Mouse (Mus musculus): ENCODE measurements at regions not wholly inside any gene's neighbourhood (a gene's known extent, or its start where the extent isn't known, plus 50 kb on each side); places are given as distances from the start of the nearest gene placed in this dataset.

DNA sequence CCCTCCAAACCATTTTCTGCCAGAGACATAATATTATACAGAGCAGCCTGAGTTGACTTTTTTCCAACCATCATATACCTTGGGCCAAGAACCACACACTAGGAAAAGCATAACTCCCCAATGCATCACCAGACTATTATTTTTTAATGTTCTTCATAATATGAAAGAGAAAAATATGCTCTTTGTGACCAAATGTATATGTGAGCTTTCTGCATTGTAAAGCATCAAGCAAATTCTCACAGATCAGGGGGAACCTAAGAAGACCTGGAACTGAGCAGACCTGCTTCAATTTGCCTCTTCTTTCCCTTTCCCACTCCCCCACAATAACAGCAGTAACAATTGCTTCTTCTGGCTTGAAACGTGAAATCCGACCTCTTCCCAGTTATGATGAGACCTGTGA is 407.6 kb downstream of the Atp6ap1l start:
- DNase-seq (ENCODE audit: low read depth): peak; percentile 29

DNA sequence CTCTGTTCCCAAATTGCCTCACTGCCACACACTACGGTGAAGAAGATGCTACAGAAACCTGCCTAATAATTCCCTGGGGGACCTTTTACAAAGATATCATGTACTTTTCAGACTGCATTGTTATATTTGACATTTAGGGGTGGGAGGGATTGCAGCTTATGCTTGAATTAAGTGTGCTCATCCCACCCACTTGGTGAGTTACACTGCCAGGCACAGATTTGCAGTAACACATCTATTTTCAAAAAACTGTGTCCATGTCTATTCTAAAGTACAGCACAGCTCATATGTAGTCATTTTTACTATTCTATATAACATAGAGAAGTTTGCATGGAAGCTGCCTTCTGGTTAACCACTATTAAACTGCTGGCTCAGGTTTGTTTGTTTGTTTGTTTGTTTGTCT is 404.3 kb upstream of the Xrcc4 start:
- no peak for DNase-seq (ENCODE audit: low read depth)

GRCm38 (mm10) chr13:90490991-90491951 is 401.9 kb upstream of the Xrcc4 start:
- DNase-seq (ENCODE audit: low read depth): no peak

- no peak for DNase-seq (ENCODE audit: low read depth)
These were observed 391.1 kb upstream of the Xrcc4 start for GRCm38 (mm10) chr13:90480484-90480883.

- DNase-seq (ENCODE audit: low read depth): no peak
These were observed 387.5 kb upstream of the Xrcc4 start for GRCm38 (mm10) chr13:90476880-90477279.

DNA sequence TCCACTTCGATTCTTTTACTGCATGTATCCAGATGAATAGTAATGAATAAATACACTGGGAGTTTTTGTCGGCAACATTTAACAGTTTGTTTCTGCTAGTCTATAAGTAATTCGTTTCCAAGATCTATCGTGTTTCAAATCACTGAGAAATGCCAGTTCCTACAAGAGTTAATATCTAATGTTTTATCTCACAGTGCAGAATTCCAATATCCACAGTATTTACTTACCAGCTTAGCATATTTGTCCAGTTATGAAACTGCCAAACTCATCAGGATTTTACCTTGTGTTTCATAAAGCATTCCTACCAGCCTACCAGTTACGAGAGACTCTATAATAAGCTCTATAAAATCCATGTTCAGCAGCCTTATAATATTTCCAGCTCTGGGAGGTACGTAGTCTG is 385.1 kb upstream of the Xrcc4 start:
- DNase-seq (ENCODE audit: low read depth): no peak

DNA sequence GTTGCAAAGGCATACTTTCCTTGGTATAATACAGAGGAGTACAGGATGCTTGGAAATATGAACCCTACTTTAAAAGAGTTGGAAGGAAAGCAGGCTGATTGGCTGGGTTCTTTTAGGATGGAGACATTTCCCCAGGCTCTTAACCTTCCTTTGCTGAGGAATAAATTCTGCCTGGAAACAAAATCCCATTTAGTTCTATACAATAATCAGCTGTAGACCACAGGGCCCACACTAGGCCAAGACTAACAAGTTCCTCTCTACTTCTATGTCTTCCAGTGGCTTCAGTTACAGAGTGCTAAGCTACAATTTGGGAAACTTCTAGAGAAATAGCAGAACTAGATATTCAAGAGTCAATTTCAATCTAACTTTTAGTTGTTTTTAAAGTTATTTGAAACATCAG is 384.6 kb upstream of the Xrcc4 start:
- peak; percentile 16 for DNase-seq (ENCODE audit: low read depth)

DNA sequence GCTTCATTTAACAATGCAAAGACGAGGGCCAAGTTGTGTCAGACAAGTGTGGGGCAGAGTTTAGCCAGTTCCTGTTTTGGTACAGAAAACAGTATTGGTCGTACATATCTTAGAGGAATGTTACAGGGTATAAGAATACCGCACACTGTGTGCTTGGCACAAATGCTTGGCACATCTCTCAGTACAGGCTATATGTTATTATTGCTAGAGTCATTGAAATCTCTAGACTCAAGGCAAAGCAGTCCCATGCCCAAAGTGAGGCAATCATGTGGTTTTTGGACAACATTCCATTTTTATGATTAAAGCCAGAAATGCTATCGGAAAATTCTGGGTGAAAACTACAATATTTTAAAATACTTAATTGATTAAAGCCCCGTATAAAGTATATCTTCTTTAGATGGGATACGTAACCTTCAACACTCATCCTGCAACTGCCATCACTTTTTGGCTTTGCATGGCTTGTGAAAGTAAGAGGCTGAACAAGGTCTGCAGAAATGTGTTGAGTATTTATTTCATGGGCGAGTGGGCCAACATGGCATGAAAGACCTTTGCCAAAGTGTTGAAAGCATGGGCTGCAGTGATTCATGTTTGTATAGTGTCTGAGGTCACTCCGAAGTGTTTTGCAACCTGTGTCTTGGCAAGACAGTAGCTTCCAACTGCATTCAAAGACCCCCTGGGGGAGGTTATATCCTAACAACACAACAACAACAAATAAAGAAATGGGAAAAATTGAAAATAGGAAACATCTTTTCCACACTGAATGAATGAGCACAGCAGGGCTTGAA is 383.8 kb upstream of the Xrcc4 start:
- DNase-seq (ENCODE audit: low read depth): peak; percentile 92

- DNase-seq (ENCODE audit: low read depth): peak; percentile 8
These were observed 376.7 kb upstream of the Xrcc4 start for GRCm38 (mm10) chr13:90466096-90466495.

DNA sequence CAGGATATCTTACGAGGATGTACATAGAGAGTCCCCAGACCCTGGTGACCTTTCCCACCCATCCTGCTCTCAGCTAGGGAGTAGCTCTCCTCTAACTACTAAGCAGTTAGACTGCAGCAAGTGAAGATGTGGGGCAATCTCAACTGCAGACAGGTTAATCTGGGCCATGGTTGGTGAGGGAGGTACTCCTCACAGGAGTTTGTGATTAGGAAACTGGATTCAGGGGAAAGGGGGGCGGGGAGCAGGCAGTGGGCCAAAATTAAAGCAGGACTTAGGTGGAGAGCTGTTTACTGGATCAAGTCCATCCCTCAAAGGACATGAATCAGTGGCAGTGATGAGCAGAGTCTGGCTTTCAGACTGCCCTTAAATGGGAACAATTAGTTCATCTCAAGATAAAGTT is 374.6 kb upstream of the Xrcc4 start:
- DNase-seq (ENCODE audit: low read depth): peak; percentile 65

DNA sequence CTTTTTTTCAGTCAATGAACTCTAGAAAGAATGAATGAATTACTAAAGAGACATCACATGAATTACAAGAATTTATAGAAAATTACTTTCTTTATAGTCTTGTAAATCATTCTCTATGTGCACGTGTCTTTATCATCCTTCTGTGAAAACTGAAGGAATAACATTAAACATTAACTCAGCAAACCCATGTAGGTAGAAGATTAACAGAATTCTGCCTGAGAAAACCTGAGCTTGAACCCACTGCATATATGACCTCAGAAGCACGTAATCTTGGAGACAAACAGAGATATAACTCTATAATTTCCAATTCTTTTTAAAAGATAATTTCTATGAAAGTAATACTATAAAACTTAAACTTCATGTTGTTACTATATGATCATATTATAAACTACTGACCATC is 374.0 kb upstream of the Xrcc4 start:
- no peak for DNase-seq (ENCODE audit: low read depth)

- no peak for DNase-seq (ENCODE audit: low read depth)
These were observed 365.2 kb upstream of the Xrcc4 start for GRCm38 (mm10) chr13:90454631-90455030.

- DNase-seq (ENCODE audit: low read depth): no peak
These were observed 337.5 kb upstream of the Xrcc4 start for GRCm38 (mm10) chr13:90426901-90427300.

- no peak for DNase-seq (ENCODE audit: low read depth)
These were observed 336.0 kb upstream of the Xrcc4 start for GRCm38 (mm10) chr13:90425379-90425778.

DNA sequence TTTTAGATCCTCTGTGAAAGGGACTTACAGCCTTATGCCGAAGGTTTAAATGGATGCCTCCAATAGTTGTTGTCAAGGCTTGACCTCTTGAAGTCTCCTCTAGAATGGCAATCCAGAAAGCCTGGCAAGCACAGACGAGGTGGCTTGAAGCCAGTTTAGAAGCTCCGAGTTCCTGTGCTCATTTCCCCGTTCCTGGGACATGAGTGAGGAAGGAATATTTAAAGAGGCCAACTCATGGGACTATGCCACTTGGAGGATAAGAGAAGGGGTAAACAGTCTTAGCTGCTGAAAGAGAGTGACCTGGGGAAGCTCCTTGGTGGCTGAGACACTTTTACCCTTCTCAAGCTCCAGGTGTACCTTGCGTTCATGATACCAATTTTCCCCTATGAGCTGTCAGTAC is 335.1 kb upstream of the Xrcc4 start:
- no peak for DNase-seq (ENCODE audit: low read depth)

DNA sequence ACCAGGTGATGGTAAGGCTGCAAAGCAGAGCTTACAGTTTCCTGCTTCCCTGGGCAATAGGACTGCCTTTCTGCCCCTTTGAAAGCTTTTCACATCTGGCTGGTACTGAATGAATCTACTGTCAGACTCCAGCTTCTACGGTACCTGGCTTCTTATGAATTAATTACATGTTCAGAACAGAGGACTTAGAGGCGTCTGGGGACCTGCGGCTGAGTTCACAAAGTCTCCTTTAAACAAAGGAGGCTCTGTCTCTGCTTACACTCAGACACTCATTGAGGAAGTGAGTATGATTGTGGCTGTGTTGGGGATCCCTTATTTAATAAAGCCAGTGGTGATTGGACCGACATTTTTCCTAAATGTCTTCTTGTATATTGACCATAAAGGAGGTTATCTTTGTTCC is 331.6 kb upstream of the Xrcc4 start:
- DNase-seq (ENCODE audit: low read depth): no peak

DNA sequence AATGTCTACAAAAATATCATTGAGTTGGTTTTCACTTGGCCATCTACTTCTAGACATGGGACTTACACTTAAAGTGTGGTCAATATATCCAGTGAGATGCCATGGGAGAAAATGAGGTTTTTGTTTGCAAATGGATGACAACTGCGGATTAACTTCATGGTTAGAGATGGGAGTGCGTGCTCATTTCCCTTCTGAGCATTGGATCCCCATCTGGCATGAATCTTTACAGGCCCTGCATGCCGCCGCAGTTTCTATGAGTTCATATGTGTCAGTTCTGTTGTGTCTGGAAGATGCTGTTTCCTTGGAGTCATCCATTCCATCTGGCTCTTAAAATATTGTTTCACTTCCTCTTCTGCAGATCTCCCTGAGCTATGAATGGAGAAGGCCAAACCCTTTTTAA is 315.0 kb upstream of the Xrcc4 start:
- no peak for DNase-seq (ENCODE audit: low read depth)

DNA sequence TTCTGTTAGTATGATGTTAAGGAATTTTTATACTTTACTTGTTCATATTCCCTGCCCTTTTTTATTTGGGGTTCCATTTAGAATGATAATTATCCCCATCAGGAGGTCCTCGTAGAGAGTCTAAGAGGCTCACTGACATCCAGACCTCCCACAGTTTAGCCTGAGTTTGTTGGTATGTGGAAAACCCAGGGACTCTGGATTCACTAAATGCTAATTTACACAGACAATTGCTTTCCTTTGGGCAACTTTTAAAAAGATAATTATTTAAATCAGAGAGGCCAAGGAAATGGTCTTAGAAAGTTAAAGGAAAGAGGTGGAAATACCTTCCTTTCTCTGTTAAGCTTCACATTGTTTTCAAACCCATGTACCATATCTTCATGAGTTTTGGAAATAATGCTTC is 312.7 kb upstream of the Xrcc4 start:
- no peak for DNase-seq (ENCODE audit: low read depth)

DNA sequence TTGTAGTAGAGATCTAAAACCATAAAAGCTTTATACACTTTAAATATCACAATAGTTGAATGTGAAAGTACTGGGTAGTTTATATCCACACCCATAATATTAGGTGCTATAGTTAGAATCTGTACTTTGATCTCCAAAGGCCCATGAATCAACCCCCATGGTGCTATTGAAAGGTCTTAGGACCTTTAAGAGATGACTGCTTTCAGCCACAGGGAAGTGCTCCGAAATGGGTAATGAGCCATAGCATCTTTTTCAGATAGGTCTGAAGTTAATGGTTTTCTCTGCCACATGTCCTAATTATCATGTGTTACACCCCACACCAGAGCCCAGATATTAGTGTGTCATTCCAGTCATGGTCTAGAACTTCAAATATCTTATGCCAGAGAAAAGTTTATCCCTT is 312.1 kb upstream of the Xrcc4 start:
- no peak for DNase-seq (ENCODE audit: low read depth)

- DNase-seq (ENCODE audit: low read depth): peak; percentile 18
These were observed 306.0 kb upstream of the Xrcc4 start for GRCm38 (mm10) chr13:90395274-90396023.

- peak; percentile 71 for DNase-seq (ENCODE audit: low read depth)
These were observed 305.4 kb upstream of the Xrcc4 start for GRCm38 (mm10) chr13:90394815-90395241.

DNA sequence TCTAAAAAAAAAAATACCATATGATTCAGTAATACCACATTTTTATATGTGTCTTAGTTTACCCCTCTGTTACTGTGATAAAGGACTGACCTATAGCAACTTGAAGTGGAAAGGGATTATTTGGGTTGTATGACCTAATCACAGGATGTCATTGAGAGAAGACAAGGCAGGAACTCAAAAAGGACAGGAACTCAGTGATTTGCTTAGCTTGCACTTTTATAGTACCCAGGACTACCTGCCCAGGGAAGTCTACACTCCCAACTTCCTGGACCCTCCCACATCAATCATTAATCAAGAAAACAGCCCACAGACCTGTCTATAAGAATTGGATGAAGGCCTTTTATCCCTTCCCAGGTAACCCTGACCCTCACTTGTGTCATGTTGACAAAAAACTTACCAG is 303.0 kb upstream of the Xrcc4 start:
- DNase-seq (ENCODE audit: low read depth): no peak

All from NIH3T3 (cell line).